Mouse (Mus musculus): ENCODE measurements around the gene Cipc.

The Cipc gene

DNA sequence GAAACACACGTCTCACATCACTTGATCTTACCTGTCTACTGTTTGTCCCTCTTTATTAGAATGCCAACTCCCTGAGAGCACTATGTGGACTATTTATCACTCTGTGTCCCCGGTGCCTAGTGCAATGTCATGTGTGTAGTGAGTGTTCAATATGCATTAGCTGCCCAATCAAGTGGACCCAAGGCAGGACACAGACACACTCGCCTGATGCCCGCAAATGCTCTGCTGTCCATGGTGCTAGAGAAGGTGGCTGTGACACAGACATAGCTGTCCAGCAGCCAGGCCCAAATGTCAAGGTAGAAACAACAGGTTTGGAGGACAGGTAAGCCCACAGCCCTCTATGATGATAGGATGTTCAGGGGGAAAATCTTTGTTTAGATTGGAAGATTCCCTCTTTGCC is 47.3 kb downstream of the Cipc start:
- no peak for DNase-seq

DNA sequence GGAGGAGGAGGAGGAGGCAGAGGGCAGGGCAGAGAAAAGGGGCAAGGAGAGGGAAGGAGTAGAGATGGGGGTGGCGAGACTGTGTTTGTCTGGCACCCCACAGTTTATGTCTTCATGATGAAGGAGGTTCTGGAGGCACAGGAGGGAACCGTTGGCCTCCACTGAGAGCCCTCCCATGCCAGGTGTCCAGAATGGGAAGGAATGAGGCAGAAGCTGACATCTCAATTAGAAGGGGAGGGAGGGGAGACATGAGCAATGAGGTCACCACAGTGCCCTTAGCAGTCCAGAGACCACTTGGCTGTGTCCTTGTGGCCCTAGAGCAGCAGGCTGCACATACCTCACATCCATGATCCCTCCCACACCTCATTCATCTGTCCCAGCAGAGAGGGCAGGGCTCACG is 47.9 kb downstream of the Cipc start:
- DNase-seq, result no peak

DNA sequence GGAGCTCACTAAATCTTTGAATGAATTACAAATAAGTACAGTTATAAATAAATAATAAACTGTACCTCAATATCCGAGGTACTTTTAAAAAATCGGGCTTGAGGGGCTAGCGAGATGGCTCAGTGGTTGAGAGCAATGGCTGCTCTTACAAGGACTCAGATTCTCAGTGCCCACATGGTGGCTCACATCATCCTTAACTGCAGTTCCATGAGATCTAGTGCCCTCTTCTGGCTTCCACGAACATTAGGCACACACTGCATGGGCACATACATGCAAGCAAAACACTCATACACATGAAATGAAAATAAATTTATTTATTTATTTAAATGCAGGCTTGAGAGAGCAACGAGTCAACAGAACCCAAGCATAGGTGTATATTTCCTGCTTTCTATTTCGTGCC is 49.1 kb downstream of the Cipc start:
- DNase-seq, result no peak

GRCm38 (mm10) chr12:86998699-86999098 is 51.9 kb downstream of the Cipc start:
- DNase-seq, result no peak

DNA sequence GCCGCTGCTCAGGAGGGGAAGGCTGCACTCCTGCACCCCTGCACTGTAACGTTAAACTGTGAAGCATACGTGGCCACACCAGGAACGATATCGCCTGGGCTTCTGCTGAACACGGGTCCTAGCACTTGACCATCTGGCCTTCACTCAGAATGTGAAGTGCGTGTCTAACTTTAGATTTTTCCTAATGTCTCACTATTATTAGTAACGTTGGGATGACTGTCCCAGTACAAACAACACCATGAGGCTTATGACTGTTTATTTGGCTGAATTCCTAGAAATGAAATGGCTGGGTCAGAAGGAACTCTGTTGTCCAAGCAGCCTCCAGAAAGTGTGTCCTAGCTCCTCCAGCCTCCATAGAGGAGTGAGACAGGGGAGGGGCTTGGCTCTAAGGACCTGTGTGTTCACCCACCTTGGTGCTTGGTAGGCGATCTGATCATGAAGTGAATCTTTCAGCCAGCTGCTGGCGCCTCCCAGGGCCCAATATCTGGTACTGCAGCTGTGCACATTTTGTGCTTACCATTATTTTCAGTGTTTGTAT is 52.5 kb downstream of the Cipc start:
- DNase-seq, result no peak

- DNase-seq, result peak; percentile 17
Measured at GRCm38 (mm10) chr12:87000151-87000839, 53.5 kb downstream of the Cipc start.

DNA sequence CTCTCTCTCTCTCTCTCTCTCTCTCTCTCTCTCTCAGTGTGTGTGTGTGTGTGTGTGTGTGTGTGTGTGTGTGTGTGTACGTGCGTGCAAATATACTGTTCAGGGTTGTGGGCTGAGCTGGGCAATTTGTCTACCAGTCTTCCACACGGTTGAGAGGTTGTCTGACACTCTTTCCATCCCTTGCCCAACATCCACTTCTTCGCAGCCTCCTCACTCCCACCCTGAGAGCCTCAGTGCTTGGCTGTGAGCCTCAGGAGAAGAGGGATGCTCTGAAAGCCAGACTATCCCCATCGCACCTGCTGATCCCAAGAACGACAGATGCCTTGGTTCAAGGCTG is 54.0 kb downstream of the Cipc start:
- no peak for DNase-seq

DNA sequence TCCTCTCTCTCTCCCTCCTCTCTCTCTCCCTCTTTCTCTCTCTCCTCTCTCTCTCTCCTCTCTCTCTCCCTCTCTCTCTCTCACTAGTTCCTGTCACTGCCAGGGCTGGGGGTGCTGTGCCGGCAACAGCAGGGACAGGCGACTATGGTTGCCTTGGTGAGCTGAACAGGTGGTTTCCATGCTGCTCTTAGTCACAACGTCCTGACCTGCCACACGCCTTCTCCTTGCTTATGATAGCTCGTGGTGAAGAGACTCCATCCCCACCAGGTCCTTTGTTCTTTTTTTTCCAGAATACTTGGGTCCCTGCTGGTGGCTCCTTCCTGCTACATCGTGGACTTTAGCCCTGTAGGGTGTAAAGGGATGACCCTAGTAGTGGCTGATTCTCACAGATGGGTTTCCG is 55.4 kb downstream of the Cipc start:
- no peak for DNase-seq

- no peak for DNase-seq
Measured at GRCm38 (mm10) chr12:87002815-87003214, 56.0 kb downstream of the Cipc start.

GRCm38 (mm10) chr12:87003606-87004005 is 56.8 kb downstream of the Cipc start:
- DNase-seq, result no peak

DNA sequence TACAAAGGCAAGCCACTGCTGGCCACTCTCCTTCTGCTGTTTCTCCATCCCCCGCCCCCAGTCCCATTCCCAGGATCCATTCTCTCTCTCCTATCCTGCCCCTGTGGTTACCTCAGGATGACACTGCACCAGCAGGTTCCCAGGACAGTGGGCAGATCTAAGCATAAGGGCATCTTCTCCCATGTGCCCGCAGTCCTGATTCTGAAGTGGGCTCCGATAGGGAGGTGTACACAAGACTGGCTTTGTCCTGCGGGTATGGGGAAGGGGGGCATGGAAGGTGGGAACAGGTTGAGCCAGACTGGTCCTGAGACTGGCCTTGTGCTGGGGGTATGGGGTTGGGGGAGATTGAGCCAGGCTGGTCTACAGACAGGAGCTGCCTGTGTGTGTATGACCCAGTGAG is 57.8 kb downstream of the Cipc start:
- DNase-seq, result no peak
